Mouse (Mus musculus) urinary bladder, adult 18-20 months (tissue): ENCODE results near the gene Npas3.

Source experiments
- DNase-seq, 2 experiments: peaks; one replicate each; pipeline ENCODE4 v3.0.0; 2022; ENCODE audit warnings: low spot score in 2 of 2, mixed read lengths in 2 of 2

Npas3 gene

DNA sequence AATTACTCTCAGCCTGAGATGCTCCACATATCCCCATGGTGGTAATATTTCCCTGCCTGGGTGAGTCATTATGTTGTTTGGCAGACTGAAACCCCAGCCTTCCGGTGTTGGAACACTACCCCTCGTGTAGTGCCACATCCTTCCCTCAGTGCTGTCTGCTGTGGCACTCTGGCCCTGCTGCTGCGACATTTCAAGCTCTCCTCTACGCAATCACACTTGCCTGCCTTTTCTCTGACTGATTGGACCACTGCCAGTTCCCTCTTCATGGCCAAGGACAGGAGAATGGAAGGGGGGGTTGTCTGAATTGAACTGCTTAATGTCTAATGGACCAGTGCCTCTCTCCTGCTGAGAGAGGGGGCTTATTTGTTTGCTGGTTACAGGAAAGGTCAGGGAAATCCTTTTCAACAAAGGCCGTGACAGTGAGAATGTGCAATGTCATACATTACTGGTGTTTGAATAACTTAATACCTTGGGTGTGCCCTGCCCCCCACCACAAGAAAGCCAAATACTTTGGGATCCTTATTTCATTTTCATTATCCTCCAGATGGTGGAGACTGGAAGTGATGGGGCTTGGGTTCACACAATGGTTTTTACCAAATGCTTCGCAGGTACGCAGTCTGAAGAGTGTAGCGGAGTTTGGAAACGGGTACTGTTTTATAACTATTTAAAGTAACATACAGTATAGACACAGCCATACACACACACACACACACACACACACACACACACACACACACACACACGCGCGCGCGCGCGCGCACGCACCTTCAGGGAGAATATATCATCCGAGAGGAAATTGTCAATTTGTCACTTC is 339.4 kb downstream of the Npas3 start:
- no peak for DNase-seq

DNA sequence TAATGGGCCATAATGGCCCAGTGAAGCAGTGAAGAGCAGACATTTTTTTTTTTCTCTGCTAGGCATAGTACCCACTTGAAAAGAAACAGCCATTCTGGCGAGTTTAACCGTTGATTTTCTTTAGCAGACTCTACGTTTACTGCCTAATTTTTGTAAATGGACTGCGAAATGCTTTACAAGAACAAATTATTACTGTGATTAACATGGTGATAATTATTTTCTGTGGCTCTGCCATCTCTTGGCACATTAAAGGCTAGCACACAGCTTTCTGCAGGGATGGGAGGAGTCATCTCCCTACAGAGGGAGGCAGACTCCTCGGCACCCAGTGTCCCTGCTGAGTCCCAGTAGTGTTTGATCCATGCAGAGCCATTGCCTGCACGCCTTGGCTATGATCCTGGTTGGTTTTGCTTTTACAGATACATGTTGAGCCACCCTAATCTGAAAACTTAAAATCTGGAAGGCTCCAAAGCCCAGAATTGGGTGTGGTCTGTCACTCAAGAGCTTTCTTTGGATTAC is 341.0 kb downstream of the Npas3 start:
- no peak for DNase-seq

DNA sequence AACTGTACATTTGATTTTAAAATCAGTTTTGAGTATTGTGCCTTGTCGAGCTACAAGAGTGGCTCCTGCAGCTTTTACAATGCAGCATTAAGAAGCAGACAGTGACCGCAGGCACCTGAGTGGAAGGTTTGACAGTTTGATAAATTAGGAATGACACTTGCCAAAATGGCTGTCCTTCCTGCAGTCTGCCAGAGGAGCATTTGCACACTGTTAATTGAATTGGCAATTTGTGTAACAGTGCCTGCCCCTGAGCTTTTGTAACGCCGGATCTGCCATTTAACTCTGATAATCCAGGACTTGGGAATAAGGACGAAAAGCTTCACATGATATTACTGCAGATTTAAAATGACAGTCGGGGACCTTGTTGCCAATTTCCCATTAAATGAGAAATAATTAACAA is 357.2 kb downstream of the Npas3 start:
- no peak for DNase-seq

DNA sequence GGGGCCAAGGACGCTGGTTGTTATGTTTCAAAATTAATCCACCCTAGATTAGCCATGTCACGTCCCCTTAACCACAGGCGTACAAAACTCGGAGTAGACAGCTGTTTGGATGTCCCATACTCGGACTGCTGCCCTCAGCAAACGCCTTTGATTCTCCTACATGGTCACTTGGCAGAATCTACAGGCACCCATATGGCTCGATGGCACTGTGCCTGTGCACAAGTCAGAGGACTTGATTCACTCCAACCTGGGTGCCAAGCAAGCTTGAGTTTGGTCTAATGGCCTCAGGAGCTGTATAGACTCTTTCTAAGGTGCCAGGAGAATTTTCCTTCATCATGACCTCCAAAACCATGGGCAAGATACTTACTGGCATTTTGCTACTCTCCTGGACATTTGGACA is 363.6 kb downstream of the Npas3 start:
- DNase-seq, result no peak

DNA sequence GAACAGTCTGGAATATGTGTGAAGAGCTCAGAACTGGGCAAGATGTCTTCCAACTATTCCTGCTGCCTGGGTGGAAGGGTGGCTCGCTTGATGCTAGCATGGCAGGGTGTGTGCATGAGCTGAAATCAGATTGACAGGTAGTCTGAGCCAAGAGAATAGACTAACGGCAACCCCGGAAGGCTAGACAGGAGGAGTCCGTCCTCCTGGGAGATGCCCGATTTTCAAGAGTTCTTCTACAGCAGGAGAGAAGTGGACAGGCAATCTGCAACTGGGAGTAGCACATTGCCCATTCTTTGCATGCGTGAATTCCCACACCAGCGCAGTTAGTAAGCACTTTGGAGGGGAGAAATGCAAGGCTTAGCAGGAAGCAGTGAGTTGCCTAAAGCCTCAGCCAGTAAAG is 372.8 kb downstream of the Npas3 start:
- no peak for DNase-seq

DNA sequence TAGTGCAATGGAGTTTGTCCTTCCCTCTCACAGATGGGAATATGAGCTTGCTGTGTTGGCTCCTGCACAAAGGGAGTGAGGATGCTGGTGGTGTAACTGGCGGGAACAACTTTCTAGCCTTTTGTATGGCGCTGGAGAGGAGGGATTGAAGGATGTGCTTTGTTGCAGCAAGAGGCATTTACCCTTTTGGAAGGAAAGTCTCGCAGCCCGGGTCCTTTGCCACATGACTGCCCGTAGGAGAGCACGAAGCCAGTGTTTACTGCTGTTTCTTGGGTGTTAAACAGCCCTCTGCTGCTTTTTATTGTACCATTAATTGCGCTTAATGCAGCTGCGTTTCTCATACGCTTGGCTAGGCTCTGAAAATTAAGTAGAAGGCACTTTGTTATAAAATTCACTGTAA is 375.3 kb downstream of the Npas3 start:
- no peak for DNase-seq

DNA sequence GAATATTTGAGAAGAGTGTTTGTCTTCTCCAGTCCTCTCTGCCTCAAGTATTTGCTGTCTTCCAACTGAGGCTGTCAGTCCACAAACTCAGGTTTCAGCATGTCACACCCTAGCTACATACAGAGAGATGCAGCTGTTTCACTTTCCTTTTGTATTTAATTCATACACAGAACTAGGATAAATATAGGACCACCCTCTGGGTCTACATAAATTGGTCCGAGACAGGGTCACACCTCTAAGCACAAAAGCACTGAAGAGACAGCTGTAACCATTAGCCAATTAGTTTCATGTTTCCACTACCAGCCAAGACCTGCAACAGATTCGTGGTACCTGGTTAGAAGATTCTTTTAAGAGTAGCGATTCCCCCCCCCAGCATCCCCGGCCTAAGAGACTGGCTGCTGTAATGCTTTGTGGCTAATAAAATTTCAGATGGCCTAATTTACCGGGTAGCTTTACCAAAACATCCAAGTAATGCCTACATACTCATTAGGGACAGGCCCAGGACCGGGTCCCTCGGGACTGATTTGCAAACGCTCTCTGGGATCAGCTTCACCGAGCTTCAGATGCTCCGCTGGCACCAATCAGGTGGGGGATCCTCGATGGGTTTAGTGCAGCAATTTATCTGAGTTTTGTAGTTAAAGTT is 376.0 kb downstream of the Npas3 start:
- no peak for DNase-seq

DNA sequence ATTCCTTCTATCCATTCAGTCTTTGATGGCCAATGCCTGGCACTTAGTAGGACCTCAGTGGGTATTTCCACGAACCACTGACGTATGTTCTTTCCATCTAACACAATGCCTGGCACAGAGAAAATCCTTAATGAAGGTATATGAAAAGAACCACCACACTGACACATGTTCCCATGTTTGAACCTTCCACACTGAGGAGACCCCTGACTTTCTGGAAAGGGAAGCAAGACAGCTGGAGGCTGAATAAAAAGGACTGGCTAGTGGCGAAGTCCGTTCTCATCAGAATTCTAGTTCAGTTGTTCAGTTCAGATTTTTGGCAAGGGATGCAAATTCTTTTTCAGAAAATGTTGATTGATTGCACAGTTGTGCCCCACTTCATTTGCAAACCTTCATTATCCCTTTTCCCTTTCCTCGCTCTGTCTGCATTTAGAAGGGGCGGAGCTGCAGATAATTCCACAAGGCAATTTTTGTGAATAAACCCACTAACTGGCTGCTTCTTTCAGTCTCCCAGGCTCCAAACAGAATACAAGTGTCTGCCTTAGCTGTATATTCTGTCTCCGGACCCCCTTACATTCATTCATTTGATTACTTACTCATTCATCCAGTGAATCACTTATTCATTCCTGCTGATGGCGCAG is 381.1 kb downstream of the Npas3 start:
- no peak for DNase-seq

DNA sequence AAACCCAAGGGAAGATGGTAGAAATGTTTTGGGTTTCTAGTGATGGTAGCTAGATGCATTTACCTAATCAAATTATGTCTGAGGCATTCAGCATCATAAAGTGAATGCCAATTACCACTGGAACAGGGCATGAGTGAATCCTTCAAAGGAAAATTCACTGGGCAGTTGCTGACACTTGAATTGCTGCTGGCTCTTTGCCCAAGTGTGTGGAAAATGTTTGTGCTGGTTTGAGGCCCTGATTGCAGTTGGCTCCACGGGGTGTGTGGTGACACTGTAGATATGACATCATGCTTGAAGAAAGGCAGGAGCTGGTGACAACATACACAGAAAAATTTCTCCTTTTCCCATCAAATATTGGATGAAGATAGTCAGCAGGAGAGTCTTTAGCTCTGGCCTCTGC is 382.1 kb downstream of the Npas3 start:
- DNase-seq, result no peak

DNA sequence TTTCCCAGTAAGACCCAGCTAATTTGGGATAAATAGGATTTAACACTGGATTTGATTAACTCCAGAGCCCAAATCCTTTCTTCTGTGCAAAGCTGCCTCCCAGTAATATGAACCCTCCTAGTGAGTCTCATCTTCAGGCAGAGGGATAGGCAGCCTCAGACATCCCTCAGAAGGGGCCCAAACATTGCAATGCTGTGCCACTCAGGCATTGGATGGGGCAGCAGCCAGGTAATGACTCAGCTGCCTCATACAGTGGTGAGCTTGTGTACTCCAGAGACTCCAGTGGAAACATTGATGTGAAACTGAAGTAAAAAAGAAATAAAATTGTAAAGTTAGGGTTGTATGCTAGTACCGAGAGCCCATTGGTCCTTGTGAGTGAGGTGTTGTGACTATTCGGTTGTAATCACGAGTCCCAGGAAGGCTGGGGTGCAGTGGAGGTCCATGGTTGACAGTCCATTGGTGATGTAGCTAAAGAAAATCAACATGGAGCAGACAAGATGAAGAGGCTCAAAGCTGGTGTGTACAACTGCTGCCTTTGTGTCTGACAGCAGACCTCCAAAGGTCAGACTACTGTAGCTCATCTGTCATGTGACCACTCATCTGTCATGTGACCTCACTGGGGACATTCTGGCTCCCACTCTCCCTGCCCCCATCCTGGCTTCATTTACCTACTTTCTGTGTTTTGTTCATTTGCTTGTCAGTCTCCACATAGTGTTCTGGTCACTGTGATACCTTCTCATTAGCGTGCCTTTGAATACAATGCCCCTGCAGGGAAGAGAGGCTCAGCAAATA is 383.0 kb downstream of the Npas3 start:
- no peak for DNase-seq

DNA sequence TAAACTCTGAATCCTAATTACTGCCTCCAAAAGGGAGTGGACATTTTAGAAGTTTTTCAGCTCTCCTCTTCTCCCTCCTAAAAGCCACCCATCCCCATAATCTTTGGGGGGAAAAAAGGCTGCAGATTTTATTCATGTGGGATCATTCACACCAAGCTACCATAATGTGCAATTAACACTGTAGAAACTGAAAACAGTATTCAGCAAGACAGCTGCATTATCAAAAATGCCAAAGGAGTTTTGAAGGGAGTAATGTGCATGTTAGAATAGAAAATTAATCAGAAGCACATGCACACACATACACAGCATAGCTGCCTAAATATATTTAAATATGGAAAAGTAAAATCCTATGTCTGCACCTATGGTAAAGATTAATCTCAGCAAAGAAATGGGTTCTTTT is 390.1 kb downstream of the Npas3 start:
- no peak for DNase-seq

DNA sequence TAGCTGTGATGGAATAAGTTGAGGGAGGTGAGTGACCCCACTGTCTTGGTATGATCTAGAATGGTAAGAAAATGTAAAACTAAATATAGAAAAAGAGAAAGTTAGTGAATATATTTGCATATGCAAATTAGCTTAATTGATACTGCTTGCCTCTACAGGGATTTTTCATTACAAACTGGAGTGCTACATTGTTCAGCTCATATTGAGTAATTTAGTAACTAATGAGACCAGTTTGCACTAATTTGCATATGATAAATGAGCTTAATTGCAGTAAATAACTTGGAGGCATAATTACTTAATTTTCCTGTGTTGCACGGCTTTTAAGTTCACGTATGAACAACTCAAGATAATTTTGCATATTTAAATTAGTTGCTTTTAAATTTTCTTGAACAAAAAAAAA is 398.8 kb downstream of the Npas3 start:
- no peak for DNase-seq

DNA sequence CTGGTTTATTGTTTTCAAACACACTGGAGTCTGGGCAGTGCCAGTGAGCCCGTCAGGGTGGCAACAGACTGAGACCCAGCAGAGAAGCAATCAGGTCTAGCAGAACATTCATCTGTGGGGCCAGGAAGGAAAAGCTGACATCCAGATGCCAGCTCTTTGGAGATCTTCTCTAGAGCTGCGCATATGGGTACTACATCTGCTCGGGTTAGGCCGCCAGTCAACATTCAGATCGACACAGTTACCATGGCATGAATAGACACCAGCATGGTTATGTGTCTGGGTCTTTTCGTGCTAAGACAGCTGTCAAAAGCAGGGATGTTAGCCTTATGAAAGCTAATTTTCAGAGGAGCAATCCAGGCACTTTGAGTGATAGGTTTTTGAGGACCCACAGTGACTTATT is 407.8 kb downstream of the Npas3 start:
- DNase-seq, result no peak

DNA sequence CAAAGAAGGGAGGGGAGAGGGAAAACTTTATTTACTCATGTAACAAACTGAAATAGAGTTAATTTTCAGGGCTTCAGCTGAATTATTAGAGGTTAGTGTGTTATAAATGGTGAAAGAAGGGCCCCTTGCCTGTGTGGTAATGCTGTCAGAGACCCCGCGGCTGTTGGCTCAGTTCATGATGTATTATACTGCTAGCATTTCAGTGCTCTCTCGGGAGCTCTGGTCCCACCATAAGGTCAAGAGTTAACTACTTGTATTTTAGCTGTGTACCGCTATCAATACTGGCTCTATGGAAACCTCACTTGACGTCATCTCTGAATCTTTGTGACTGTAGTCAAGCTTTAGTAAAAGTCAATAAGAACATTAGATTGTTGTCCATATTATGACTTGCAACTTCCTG is 415.6 kb downstream of the Npas3 start:
- no peak for DNase-seq

DNA sequence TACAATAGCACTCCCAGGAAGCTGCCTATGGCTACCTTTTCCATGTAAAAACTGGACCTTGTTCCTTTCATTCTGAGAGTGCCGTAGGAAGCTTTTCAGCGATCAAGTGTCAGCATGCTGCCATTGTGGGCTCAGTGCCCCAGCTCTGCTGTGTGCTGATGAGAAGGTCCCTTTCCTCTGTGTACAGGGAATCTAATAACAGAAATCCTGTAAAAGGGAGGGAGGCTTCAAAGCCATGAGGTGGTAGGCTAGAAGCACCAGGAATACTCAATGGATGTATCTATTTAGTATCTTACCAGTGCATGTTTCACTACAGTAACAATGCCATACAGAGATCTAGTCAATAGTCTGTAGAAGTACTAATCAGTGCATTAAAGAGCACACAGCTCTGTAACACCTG is 423.4 kb downstream of the Npas3 start:
- no peak for DNase-seq

DNA sequence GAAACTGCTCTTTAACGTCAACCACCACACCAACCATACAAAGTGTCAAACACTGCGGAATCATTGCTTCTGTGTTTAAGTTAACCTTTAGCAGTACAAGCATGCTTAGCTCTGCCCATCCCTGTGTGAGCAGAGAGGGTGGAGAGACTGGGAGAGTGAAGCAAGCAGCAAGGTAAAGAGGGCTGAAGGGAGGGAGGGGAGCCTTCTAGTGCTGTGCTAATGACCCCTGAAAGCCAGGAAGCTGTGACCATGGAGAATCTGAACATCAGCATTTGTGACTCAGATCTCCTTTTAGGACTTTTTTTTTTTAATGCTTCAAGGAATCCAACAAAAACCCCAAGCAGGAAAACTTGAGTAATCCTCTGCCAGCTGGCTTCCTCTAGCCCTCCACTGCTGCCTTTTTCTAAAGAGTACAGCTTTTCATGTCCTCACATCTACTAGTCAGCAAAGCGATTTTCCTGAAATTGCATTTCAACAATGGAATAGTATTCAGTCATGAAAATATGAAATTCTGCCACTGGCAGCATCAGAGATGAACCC is 428.7 kb downstream of the Npas3 start:
- DNase-seq, result no peak

DNA sequence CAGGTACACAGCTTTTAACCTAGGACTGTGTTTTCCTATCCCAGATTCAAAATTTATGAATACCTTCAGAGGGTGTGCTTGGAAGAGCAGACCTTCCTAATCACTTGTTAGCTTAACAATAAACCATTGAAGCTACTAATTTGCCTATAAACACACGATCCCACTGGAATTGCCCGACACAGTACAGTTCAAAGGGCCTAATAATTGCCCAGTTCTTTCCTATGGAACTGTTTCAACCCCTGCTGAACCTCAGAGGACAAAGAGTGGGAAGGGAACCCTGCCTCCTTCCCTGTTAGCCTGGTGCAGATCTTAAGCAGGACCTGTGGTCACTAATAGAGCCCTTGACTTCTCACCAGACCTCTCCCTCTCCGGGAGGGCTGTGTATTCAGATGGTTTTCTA is 429.7 kb downstream of the Npas3 start:
- DNase-seq, result no peak

DNA sequence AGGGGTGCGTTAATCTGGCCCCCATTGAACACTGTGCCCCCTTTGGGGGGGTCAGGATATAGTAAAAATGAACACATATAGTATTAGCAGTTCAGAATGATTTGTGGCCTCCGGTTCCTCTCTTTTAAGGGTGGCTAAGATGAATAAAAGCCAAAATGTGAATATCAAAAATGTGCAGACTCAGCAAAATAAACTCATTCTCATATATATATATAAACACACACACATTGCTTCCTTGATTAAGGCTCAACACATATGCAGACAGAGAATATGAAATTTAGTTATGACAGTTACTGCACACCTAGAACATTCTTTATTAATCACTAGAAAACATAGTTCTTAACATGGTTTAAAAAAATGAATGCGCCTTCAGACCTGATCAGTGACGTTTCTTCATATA is 430.7 kb downstream of the Npas3 start:
- no peak for DNase-seq

DNA sequence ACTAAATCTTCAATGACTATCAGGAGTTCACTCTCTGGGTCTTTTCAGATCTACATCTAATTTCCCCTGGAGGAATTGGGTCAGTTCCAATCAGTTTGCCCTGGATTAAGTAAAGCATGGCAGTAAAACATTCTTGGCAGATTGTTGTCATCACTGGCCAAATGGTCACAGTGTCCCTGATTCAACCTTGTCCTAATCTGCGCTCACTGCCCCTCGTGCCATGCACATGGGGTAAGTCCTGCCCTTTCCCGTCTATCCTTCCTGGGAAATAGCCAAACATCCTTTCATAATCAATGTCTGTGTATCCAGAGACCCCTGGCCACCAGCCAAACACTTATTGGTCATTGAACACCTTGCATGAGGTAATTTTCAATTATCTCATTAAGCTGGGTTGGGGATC is 432.0 kb downstream of the Npas3 start:
- no peak for DNase-seq

DNA sequence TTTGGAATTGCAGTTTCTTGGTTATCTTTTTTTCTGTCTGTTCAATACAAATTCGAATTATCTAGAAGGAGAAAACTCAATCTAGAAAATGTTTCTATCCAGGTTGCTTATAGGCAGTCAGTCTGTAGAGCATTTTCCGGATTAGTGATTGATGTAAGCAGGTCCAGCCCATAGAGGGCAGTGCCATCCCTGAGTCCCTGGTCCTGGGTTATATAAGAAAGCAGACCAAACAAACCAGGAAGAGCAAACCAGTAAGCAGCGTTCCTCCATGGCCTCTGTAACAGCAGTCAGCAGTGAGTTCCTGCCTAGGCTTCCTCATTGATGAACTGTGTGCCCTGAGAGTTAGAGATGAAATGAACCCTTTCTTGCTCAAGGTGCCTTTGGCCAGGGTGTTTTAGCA is 433.6 kb downstream of the Npas3 start:
- no peak for DNase-seq

DNA sequence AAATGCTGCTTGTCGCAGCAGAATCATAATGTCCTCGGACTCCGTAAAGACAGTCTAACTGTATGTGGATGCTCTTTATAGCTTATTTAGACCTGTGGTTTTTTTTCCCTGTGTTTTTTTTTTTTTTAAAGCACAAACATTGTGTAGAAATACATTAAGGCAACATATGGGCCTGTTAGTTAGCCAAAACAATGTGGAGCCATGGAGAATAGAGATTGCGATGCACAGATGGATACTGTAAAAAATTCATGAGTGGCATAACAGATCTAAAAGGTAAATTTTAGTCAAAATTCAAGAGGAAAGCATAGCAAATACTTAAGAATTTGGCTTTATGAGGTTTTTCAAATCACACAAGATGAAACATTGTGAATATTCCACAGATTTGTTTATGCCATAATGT is 444.0 kb downstream of the Npas3 start:
- no peak for DNase-seq

DNA sequence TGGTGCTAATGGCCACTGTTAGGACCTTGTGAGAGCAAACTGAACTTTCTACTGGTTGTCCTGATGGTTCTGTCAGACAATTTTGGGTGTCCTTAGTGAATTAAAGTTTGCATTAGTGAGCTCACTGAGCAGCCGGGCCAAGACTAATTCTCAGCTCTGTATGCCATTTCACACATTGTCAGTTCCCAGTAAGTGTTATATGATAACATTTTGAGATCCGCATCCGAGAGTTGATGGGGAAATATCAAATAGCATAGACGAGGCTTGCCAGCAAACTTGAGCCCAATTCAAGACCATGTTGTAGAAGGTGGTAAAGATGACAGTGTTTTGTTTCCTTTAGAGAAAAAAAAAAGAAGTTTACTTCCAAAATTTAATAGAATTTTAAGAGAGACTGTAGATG is 445.9 kb downstream of the Npas3 start:
- DNase-seq, result no peak
